Mouse (Mus musculus) intestine, postnatal 0 days (tissue): ENCODE measurements around the gene Aldoart2. TPM values are rescaled to one million over a fixed set of nuclear protein-coding genes. Genes with fewer than 3 reads are reported as not detected.

Experiments
- ATAC-seq: fragments of 200-750 bp; cut with Nextera tagmentation; 2 replicates; pipeline ENCODE4 v1.8.0; 2017; ENCODE audit warnings: mild to moderate bottlenecking, moderate TSS enrichment, moderate library complexity
- H3K27ac ChIP-seq: fragments of 300-500 bp; sonication (generic); 2 replicates; pipeline ENCODE4 v1.5.1; 2014; ENCODE audit warnings: mild to moderate bottlenecking, low read depth, low read length, moderate library complexity
- H3K27me3 ChIP-seq: fragments of 300-500 bp; sonication (generic); replicated peaks from 2 replicates; pipeline ENCODE4 v1.6.1; 2014; ENCODE audit warnings: low read length, mixed read lengths; ENCODE audit not compliant: control insufficient read depth, insufficient read depth
- H3K36me3 ChIP-seq: fragments of 300-500 bp; sonication (generic); 2 replicates; pipeline ENCODE4 v1.6.1; 2014; ENCODE audit warnings: mild to moderate bottlenecking, moderate library complexity; ENCODE audit not compliant: control insufficient read depth, insufficient read depth
- H3K4me1 ChIP-seq: fragments of 300-500 bp; sonication (generic); replicated peaks from 2 replicates; pipeline ENCODE4 v1.6.1; 2014; ENCODE audit warnings: antibody characterized with exemption, low read length, mixed read lengths; ENCODE audit not compliant: control insufficient read depth, insufficient read depth
- H3K4me2 ChIP-seq: fragments of 300-500 bp; sonication (generic); replicated peaks from 2 replicates; pipeline ENCODE4 v1.6.1; 2014; ENCODE audit warnings: low read depth, mild to moderate bottlenecking, moderate library complexity
- H3K4me3 ChIP-seq: fragments of 300-500 bp; sonication (generic); 2 replicates; pipeline ENCODE4 v1.5.1; 2014; ENCODE audit warnings: low read depth, low read length
- H3K9ac ChIP-seq: fragments of 300-500 bp; sonication (generic); 2 replicates; pipeline ENCODE4 v1.6.1; 2014; ENCODE audit warnings: mild to moderate bottlenecking, low read depth, low read length
- H3K9me3 ChIP-seq: fragments of 300-500 bp; sonication (generic); 2 replicates; pipeline ENCODE4 v1.6.1; 2016; ENCODE audit warnings: mixed run types; ENCODE audit not compliant: control insufficient read depth
- CTCF ChIP-seq: sonication (generic); IDR thresholded peaks from 2 replicates; pipeline ENCODE4 v1.5.1; 2016; ENCODE audit warnings: low read depth, mild to moderate bottlenecking, control low read depth, antibody characterized with exemption, moderate library complexity
- WGBS: fragments of 180-500 bp; shearing (Covaris S2); extraction: QIAGEN DNeasy Blood & Tissue Kit; methylation state at CpG from one replicate; pipeline ENCODE4 v1.1.7; 2014; 5-methylcytosine and 5-hydroxymethylcytosine counted together
- polyA plus RNA-seq: library from polyadenylated mRNA; unstranded; fragments of >200 nt; fragmentation: Nextera tagmentation; extraction: Ambion mirVana; gene quantifications from 2 replicates; pipeline ENCODE4 v1.2.1, GENCODE M21; 2015

The Aldoart2 gene
- polyA plus RNA-seq, result 0.13 TPM in 1 of 2 replicates, not detected in the other

GRCm38 (mm10) chr12:55565206-55565605, at the start of gene Aldoart2:
TSS of gene Aldoart2 (plus strand) at chr12:55565239.
- H3K36me3 ChIP-seq, result no peaks in the 10 kb centered on the region
- no peak within 1 kb of the TSS for H3K9ac ChIP-seq
- H3K27ac ChIP-seq, result no peak within 1 kb of the TSS
- ATAC-seq, result no peak
- H3K9me3 ChIP-seq, result no peaks in the 10 kb centered on the region
- no peak for TF ChIP-seq CTCF
- H3K4me3 ChIP-seq, result no peak within 1 kb of the TSS
- H3K27me3 ChIP-seq, result no peaks in the 10 kb centered on the region
- H3K4me2 ChIP-seq, result no peak within 1 kb of the TSS
- H3K4me1 ChIP-seq, result no peaks in the 10 kb centered on the region
- WGBS, result 94% methylated on average over 19 of the region's 19 CpGs

DNA sequence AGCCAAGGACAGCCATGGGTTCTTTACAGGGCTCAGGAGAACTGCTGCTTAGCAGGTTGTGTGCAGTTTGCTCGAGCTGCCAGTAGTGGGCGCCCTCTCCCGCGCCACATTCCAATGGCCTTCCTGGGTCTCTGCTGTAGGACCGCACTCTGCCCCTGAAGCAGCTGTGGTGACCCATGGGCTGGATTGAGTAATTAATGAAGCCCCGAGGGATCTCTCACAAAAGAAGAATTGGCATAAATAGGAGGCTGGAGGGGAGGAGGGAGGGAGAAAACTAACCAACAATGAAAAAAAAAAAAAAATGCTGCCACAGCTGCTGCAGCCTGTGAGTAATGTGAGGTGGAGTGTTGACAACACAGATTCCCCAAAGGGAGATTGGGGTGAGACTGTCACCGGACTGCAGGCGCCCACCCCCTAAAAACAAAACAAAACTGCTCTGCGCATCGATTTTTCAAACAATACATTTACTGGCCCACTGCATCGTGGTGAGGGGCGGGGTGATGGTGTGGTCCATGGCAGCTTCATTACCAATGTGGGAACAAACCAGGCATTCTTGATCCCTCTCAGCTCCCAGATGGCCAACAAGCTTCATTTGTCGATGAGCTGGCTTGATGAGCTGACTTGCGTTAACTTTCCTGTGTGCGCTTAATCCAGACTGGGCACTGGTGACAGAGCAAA, 46.8 kb upstream of the Aldoart2 start:
- Histone ChIP-seq H3K9me3 (no peaks in the 10 kb centered on the region), H3K9ac (no peak overlapping the region), H3K36me3 (no peaks in the 10 kb centered on the region), H3K4me1 (no peaks in the 10 kb centered on the region), H3K27me3 (no peaks in the 10 kb centered on the region), H3K4me3 (no peak overlapping the region), H3K4me2 (no peak overlapping the region), H3K27ac (no peak overlapping the region)
- TF ChIP-seq CTCF, result peak; percentile 83
- WGBS, result 50% methylated on average over 15 of the region's 15 CpGs
- no peak for ATAC-seq

DNA sequence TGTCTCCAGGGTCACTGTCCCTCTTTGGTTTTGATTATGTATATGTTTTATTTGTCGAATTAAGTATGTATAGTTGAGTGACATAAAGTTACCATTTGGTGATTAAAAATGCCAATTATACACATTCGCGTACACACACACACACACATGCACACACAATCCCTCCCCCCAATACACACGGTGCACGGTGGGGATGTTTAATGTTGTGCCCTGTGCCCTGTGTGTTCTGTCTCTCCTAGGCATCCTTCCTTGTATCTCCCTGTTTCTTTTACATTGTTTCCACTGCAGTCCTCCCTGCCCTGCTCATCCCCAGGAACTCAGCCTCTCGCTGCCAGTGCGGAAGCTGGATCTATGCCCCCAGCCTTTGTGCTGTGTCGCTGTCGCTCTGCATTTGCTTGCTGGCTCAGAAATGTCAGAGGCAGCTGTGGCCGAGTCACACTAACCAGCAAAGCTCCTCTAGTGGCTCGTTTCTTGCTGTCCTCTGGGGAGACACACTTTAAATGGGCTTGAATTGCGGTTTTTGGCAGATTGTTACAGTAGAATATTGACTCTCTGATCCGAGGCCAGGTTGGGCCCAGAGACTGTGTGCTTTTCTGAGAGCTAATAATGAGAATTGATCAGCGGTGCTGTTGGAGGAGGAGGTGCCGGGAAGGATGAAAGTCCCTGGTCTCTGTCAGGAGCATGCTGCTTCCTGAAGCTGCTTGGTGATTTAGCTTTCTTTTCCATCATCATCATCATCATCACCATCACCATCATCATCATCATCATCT, 37.9 kb upstream of the Aldoart2 start:
- H3K4me1 ChIP-seq, result no peaks in the 10 kb centered on the region
- ATAC-seq, result no peak

GRCm38 (mm10) chr12:55536537-55537135, 28.4 kb upstream of the Aldoart2 start:
- WGBS, result 9% methylated on average over 14 of the region's 14 CpGs
- no peak for ATAC-seq
- Histone ChIP-seq H3K4me2 (no peak overlapping the region), H3K4me1 (no peaks in the 10 kb centered on the region), H3K4me3 (no peak overlapping the region), H3K9ac (no peak overlapping the region), H3K27me3 (0 out of 2 replicates have a peak, but pooled peaks cover 8% of the 10 kb centered on the region), H3K36me3 (no peaks in the 10 kb centered on the region), H3K27ac (no peak overlapping the region), H3K9me3 (no peaks in the 10 kb centered on the region)
- TF ChIP-seq CTCF, result no peak

More for the DNA sequence above, 37.9 kb upstream of the Aldoart2 start:
- WGBS, result 65% methylated on average over 15 of the region's 15 CpGs
- Histone ChIP-seq H3K9ac (no peak overlapping the region), H3K27ac (no peak overlapping the region), H3K4me3 (no peak overlapping the region), H3K36me3 (no peaks in the 10 kb centered on the region), H3K4me2 (no peak overlapping the region), H3K27me3 (no peaks in the 10 kb centered on the region), H3K9me3 (no peaks in the 10 kb centered on the region)
- TF ChIP-seq CTCF, result no peak

DNA sequence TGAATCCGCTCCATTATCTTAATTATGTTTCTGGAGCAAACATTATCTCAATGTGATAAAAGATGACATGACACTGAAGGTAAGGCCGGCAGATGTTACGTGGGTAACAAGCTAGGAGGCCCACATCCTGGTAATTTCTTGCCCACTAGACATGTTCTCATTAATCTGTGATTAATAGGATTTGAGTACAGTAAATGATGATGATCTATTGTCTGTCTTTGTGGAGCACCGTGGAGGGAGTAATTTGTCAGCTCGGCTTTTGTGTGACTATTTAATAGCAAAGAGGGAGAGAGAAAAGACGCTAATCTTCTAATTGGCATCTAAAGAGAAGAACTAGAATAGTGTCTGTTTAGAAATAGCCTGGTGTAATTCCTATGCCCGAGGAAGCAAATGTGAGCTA, 27.3 kb upstream of the Aldoart2 start:
- Histone ChIP-seq H3K4me3 (no peak overlapping the region), H3K9ac (no peak overlapping the region), H3K27ac (no peak overlapping the region), H3K27me3 (0 out of 2 replicates have a peak, but pooled peaks cover 8% of the 10 kb centered on the region), H3K4me2 (no peak overlapping the region), H3K36me3 (no peaks in the 10 kb centered on the region), H3K4me1 (no peaks in the 10 kb centered on the region), H3K9me3 (no peaks in the 10 kb centered on the region)
- WGBS, result 64% methylated on average over 7 of the region's 7 CpGs
- TF ChIP-seq CTCF, result no peak
- ATAC-seq, result no peak

DNA sequence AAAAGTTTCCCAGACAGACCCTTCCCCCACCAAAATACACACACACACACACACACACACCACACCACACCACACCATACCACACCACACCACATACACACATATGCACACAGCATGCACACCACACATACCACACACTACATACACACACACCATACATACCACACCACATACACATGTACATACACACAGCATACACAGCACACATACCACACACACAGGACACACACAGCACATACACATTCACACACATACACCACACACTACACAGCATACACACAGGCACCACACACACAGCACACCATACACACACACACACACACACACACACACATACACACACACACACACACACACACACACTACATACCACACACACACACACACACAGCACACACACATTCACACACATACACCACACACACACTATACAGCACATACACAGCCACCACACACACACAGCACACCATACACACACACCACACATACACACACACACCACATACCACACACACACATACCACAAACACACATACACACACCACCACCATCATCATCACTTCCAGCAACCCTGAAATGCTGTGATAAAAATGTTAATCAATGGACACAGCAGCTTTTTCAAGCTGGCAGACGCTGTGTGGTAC, 26.6 kb upstream of the Aldoart2 start:
- WGBS, result 80% methylated on average over 1 of the region's 1 CpGs
- Histone ChIP-seq H3K27me3 (0 out of 2 replicates have a peak, but pooled peaks cover 8% of the 10 kb centered on the region), H3K4me1 (no peaks in the 10 kb centered on the region), H3K9me3 (no peaks in the 10 kb centered on the region), H3K4me3 (no peak overlapping the region), H3K4me2 (no peak overlapping the region), H3K27ac (no peak overlapping the region), H3K36me3 (no peaks in the 10 kb centered on the region), H3K9ac (no peak overlapping the region)
- no peak for ATAC-seq
- TF ChIP-seq CTCF, result no peak
